Mouse (Mus musculus) kidney, postnatal 0 days (tissue): ENCODE data around the gene 4930562C15Rik. TPM values are rescaled to one million over a fixed set of nuclear protein-coding genes. Genes with fewer than 3 reads are reported as not detected.
A peak's percentile ranks its signal among the peaks of the same experiment; 100 is the strongest.

Experiments used
- ATAC-seq: fragments of 200-750 bp; cut with Nextera tagmentation; replicated peaks from 2 replicates; pipeline ENCODE4 v1.8.0; 2017; ENCODE audit warnings: low read depth, moderate number of reproducible peaks, moderate TSS enrichment, moderate library complexity; ENCODE audit not compliant: low FRiP score
- DNase-seq: peaks from one replicate; pipeline ENCODE4 v3.0.0-alpha.2; 2016; ENCODE audit warnings: low spot score
- H3K27ac ChIP-seq: fragments of 300-500 bp; sonication (generic); 2 replicates; pipeline ENCODE4 v1.5.1; 2014; ENCODE audit warnings: mild to moderate bottlenecking
- H3K27me3 ChIP-seq: fragments of 300-500 bp; sonication (generic); 2 replicates; pipeline ENCODE4 v1.6.1; 2014; ENCODE audit warnings: low read length, mixed read lengths; ENCODE audit not compliant: insufficient read depth
- H3K36me3 ChIP-seq: fragments of 300-500 bp; sonication (generic); 2 replicates; pipeline ENCODE4 v1.6.1; 2014; ENCODE audit warnings: low read length, mixed read lengths; ENCODE audit not compliant: insufficient read depth
- H3K4me1 ChIP-seq: fragments of 300-500 bp; sonication (generic); replicated peaks from 2 replicates; pipeline ENCODE4 v1.6.1; 2014; ENCODE audit warnings: antibody characterized with exemption, low read length, mixed read lengths; ENCODE audit not compliant: insufficient read depth
- H3K4me2 ChIP-seq: fragments of 300-500 bp; sonication (generic); 2 replicates; pipeline ENCODE4 v1.6.1; 2014; ENCODE audit warnings: mild to moderate bottlenecking, low read length, moderate library complexity, mixed read lengths
- H3K4me3 ChIP-seq: fragments of 300-500 bp; sonication (generic); replicated peaks from 2 replicates; pipeline ENCODE4 v1.5.1; 2014; ENCODE audit warnings: low read depth, low read length
- H3K9ac ChIP-seq: fragments of 300-500 bp; sonication (generic); 2 replicates; pipeline ENCODE4 v1.6.1; 2014; ENCODE audit warnings: low read depth, low read length
- H3K9me3 ChIP-seq: fragments of 300-500 bp; sonication (generic); replicated peaks from 2 replicates; pipeline ENCODE4 v1.6.1; 2016; ENCODE audit warnings: low read length, inconsistent platforms, mixed read lengths
- CTCF ChIP-seq: IDR thresholded peaks from 2 replicates; pipeline ENCODE4 v1.5.1; 2016; ENCODE audit warnings: antibody characterized with exemption, low read depth, mild to moderate bottlenecking, moderate library complexity
- WGBS: fragments of 180-500 bp; shearing (Covaris S2); extraction: QIAGEN DNeasy Blood & Tissue Kit; methylation state at CpG from one replicate; pipeline ENCODE4 v1.1.7; 2014; 5-methylcytosine and 5-hydroxymethylcytosine counted together
- polyA plus RNA-seq: library from polyadenylated mRNA; unstranded; fragments of >200 nt; fragmentation: Nextera tagmentation; extraction: Ambion mirVana; gene quantifications from 2 replicates; pipeline ENCODE4 v1.2.1, GENCODE M21; 2015

The 4930562C15Rik gene
- polyA plus RNA-seq, 1 experiment from 2014 or later: 0.14 TPM

DNA sequence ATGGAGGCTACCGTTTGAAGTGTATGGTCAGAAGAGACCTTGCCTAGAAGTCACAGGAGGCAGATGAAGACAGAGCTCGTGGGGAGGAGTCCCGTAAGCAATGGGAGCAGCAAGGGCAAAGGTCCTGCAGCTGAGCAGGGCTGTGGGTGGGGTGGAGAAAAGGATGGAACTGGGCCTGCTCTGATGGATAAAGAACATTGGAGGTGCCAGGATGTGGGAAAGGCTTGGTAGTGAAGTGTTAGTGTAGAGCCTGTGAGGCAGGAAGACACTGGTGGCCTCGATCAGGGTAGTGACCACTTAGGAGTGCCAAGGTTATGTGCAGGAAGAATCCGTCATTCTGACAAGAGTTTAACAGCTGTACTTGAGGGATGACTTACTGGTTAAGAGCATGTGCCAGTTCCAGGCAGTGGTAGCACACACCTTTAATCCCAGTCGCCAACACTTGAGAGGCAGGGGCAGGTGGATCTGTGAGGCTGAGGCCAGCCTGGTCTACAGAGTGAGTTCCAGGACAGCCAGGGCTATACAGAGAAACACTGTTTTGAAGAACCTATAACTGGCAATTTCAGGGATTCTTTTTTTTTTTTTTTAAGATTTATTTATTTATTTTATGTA lies 68.4 kb downstream of the 4930562C15Rik start:
- DNase-seq (no peak), ATAC-seq (peak; percentile 40; the same call in 1 of the 2 replicates)
- 52% methylated on average over 6 of the region's 6 CpGs for WGBS
- H3K9ac ChIP-seq: no peak overlapping the region
- H3K27me3 ChIP-seq: no peaks in the 10 kb centered on the region
- no peak overlapping the region for H3K4me3 ChIP-seq
- H3K4me1 ChIP-seq: 0 out of 2 replicates have a peak, but pooled peaks cover 5% of the 10 kb centered on the region
- H3K4me2 ChIP-seq: no peak overlapping the region
- no peak for TF ChIP-seq CTCF
- 0 out of 2 replicates have a peak overlapping the region, but pooled peaks have one; percentile 22 for H3K27ac ChIP-seq
- H3K36me3 ChIP-seq: 0 out of 2 replicates have a peak, but pooled peaks cover 6% of the 10 kb centered on the region
- H3K9me3 ChIP-seq: no peaks in the 10 kb centered on the region

DNA sequence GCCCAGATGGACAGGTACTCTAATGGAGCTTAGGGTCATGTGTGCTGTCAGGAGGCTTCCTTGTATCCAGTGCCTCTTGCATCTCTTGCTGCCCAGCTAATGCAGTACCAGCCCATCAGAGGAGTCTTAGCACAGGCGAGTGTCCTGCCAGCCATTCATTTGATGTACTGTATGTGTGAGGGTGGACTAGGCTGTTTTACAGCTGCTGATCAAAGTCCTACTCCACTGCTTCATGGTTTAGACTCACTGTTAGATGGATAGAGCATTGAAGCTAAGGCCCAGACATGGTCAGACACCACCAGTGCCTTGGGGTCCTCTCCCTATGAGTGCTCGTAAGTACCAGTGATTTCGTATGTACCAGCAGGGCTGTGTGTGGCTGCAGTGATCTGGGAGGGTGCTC lies 69.7 kb downstream of the 4930562C15Rik start:
- DNase-seq (no peak), ATAC-seq (no peak)
- H3K4me3 ChIP-seq: no peak overlapping the region
- peaks cover 12% of the 10 kb centered on the region; the same call in 1 of the 2 replicates for H3K36me3 ChIP-seq
- H3K4me1 ChIP-seq: 0 out of 2 replicates have a peak, but pooled peaks cover 5% of the 10 kb centered on the region
- H3K27me3 ChIP-seq: no peaks in the 10 kb centered on the region
- no peak overlapping the region for H3K4me2 ChIP-seq
- 80% methylated on average over 3 of the region's 3 CpGs for WGBS
- no peak for TF ChIP-seq CTCF
- H3K9me3 ChIP-seq: no peaks in the 10 kb centered on the region
- H3K9ac ChIP-seq: no peak overlapping the region
- no peak overlapping the region for H3K27ac ChIP-seq

DNA sequence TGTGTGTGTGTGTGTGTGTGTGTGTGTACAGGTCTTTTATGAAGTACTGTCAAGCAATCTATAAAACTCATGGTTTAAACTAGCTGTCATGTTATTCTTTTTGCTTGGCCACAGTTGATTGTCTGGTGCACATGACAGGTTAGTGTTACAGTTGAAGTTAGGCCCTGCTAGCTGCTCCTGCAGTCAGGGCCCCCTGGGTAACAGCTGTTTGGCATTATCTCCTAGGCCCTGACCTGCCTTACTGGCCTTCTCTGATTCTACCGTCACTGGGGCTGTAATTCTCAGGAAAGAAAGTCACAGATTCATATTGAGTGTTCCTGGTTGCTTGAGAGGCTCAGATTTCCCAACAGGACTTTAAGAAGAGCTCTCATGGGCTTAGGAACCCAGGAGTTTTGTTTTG lies 70.4 kb downstream of the 4930562C15Rik start:
- Histone ChIP-seq H3K27me3 (no peaks in the 10 kb centered on the region), H3K4me1 (0 out of 2 replicates have a peak, but pooled peaks cover 5% of the 10 kb centered on the region), H3K9ac (no peak overlapping the region), H3K9me3 (no peaks in the 10 kb centered on the region), H3K4me2 (no peak overlapping the region), H3K4me3 (no peak overlapping the region), H3K27ac (no peak overlapping the region), H3K36me3 (peaks cover 16% of the 10 kb centered on the region)
- ATAC-seq (no peak), DNase-seq (no peak)
- no peak for TF ChIP-seq CTCF
- WGBS: 40% methylated on average over 1 of the region's 1 CpGs

DNA sequence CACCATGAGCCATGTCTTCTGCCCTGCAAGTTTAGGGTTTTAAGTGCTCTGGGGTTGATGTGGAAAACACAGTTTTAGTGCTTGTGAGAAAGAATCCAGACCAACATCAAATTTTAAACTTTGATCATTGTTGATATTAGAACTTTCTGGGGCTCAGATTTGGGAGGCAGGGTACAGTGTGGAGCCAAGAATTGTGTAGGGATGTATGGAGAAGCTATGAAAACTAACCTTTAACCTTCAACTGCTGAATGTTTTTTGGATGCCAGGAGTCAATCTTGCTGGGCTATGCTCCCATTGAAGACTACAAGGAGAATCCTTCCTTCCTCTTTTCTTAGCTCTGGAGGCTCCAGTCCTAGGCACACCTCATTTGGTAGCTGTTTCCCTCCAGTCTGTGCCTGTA lies 71.3 kb downstream of the 4930562C15Rik start:
- Histone ChIP-seq H3K4me1 (0 out of 2 replicates have a peak, but pooled peaks cover 5% of the 10 kb centered on the region), H3K27me3 (no peaks in the 10 kb centered on the region), H3K4me2 (no peak overlapping the region), H3K9ac (no peak overlapping the region), H3K9me3 (no peaks in the 10 kb centered on the region), H3K4me3 (no peak overlapping the region), H3K36me3 (peaks cover 26% of the 10 kb centered on the region), H3K27ac (no peak overlapping the region)
- no peak for DNase-seq
- ATAC-seq: no peak
- TF ChIP-seq CTCF: no peak

DNA sequence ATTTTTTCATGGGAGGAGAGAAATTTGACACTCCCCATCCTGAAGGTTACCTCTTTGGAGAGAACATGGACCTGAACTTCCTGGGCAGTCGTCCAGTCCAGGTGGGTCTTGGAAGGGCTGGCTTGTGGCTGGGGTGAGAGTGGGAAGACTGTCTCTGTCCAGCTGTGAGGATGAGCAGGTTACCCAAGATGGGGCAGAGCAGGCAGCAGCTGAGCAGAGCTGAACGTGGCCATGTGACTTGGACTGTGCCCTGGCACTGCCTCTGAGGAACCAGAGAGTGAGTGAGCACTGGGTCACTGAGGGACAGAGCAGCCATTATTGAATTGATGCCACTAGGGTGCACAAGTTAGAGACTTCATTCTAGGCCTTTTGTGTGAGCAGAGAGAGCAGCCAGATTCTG lies 72.2 kb downstream of the 4930562C15Rik start:
- Histone ChIP-seq H3K4me3 (no peak overlapping the region), H3K27ac (no peak overlapping the region), H3K4me2 (no peak overlapping the region), H3K4me1 (0 out of 2 replicates have a peak, but pooled peaks cover 5% of the 10 kb centered on the region), H3K9me3 (no peaks in the 10 kb centered on the region), H3K9ac (no peak overlapping the region), H3K27me3 (no peaks in the 10 kb centered on the region), H3K36me3 (peaks cover 31% of the 10 kb centered on the region)
- no peak for TF ChIP-seq CTCF
- no peak for ATAC-seq
- WGBS: 61% methylated on average over 2 of the region's 2 CpGs
- DNase-seq: no peak

DNA sequence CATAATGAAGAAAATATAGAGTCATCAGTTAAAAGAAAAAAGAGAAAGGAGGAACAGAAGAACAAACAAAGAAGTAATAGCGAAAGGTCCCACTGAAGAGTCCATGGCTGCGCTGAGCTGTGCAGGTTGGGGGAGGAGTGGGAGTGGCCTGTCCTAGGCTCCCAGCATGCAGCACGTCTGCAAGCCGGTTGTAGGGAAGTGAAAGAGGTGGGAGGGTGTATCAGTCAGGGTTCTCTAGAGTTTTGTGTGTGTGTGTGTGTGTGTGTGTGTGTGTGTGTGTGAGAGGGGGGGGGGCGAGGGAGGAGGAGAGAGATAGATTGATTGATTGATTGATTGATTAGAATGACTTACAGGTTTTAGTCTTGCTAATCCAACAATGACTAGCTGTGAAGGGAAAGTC lies 72.8 kb downstream of the 4930562C15Rik start:
- H3K27ac ChIP-seq: no peak overlapping the region
- H3K4me2 ChIP-seq: no peak overlapping the region

More for the DNA sequence above, 72.8 kb downstream of the 4930562C15Rik start:
- Histone ChIP-seq H3K9ac (no peak overlapping the region), H3K4me1 (0 out of 2 replicates have a peak, but pooled peaks cover 5% of the 10 kb centered on the region), H3K27me3 (no peaks in the 10 kb centered on the region), H3K4me3 (no peak overlapping the region), H3K36me3 (peaks cover 31% of the 10 kb centered on the region), H3K9me3 (no peaks in the 10 kb centered on the region)
- DNase-seq: no peak
- no peak for TF ChIP-seq CTCF
- 54% methylated on average over 4 of the region's 5 CpGs for WGBS
- ATAC-seq: no peak
